Mouse (Mus musculus) limb, embryonic 14.5 days (tissue): Measurements from ENCODE around the gene Uts2b. TPM values are rescaled to one million over a fixed set of nuclear protein-coding genes. Genes with fewer than 3 reads are reported as not detected.

Experiments
- ATAC-seq: fragments of 200-750 bp; cut with Nextera tagmentation; 2 replicates; pipeline ENCODE4 v1.8.0; 2017; ENCODE audit warnings: low read depth, moderate number of reproducible peaks, moderate TSS enrichment; ENCODE audit not compliant: low FRiP score
- DNase-seq: peaks from one replicate; pipeline ENCODE4 v3.0.0-alpha.2; 2015; ENCODE audit warnings: low spot score
- H3K27ac ChIP-seq: fragments of 300-500 bp; sonication (generic); replicated peaks from 2 replicates; pipeline ENCODE4 v1.5.1; 2014; ENCODE audit warnings: low read depth, mild to moderate bottlenecking, low read length, moderate library complexity, mixed read lengths
- H3K27me3 ChIP-seq: fragments of 300-500 bp; sonication (generic); 2 replicates; pipeline ENCODE4 v1.6.1; 2014; ENCODE audit warnings: low read length, mixed read lengths; ENCODE audit not compliant: control insufficient read depth, insufficient read depth
- H3K36me3 ChIP-seq: fragments of 300-500 bp; sonication (generic); 2 replicates; pipeline ENCODE4 v1.6.1; 2014; ENCODE audit warnings: mild to moderate bottlenecking, low read length, moderate library complexity, mixed read lengths; ENCODE audit not compliant: control insufficient read depth, insufficient read depth
- H3K4me1 ChIP-seq: fragments of 300-500 bp; sonication (generic); 2 replicates; pipeline ENCODE4 v1.6.1; 2014; ENCODE audit warnings: antibody characterized with exemption, low read length, mixed read lengths; ENCODE audit not compliant: control insufficient read depth, insufficient read depth
- H3K4me2 ChIP-seq: fragments of 300-500 bp; sonication (generic); replicated peaks from 2 replicates; pipeline ENCODE4 v1.6.1; 2014; ENCODE audit warnings: low read depth, mild to moderate bottlenecking, low read length, moderate library complexity; ENCODE audit not compliant: severe bottlenecking
- H3K4me3 ChIP-seq: fragments of 300-500 bp; sonication (generic); replicated peaks from 2 replicates; pipeline ENCODE4 v1.5.1; 2014; ENCODE audit warnings: low read length
- H3K9ac ChIP-seq: fragments of 300-500 bp; sonication (generic); 2 replicates; pipeline ENCODE4 v1.6.1; 2014; ENCODE audit warnings: mild to moderate bottlenecking, low read depth, low read length, moderate library complexity; ENCODE audit not compliant: severe bottlenecking
- H3K9me3 ChIP-seq: fragments of 300-500 bp; sonication (generic); 2 replicates; pipeline ENCODE4 v1.6.1; 2016; ENCODE audit warnings: low read length; ENCODE audit not compliant: control insufficient read depth
- POLR2A ChIP-seq: fragments of 200-500 bp; IDR thresholded peaks from 2 replicates; pipeline ENCODE4 v1.8.0; 2012; ENCODE audit warnings: inconsistent platforms, mild to moderate bottlenecking, moderate library complexity, borderline replicate concordance; ENCODE audit not compliant: insufficient read depth, insufficient read length; ENCODE audit errors: extremely low read depth
- WGBS: fragments of 180-500 bp; shearing (Covaris S2); extraction: QIAGEN DNeasy Blood & Tissue Kit; methylation state at CpG from one replicate; pipeline ENCODE4 v1.1.7; 2014; 5-methylcytosine and 5-hydroxymethylcytosine counted together
- polyA plus RNA-seq, 2 experiments: library from polyadenylated mRNA; depleted of rRNA in 1 of 2; stranded (reverse) in 1 of 2; unstranded in 1 of 2; fragments of >200 nt; fragmentation: Nextera tagmentation in 1 of 2; extraction: Ambion mirVana in 1 of 2; gene quantifications; 2 replicates each; pipeline versions ENCODE4 v1.2.1 to v1.2.3; 2012 to 2014

Uts2b gene
- polyA plus RNA-seq (2012; rRNA removed) (1.3 and 1.5 TPM in 2 replicates), polyA plus RNA-seq (2014; fragmentation: Nextera tagmentation; extraction: Ambion mirVana) (0.62 and 0.91 TPM in 2 replicates)

GRCm38 (mm10) chr16:27370191-27370590, at the start of gene Uts2b:
Gene Uts2b (minus strand): TSS chr16:27370239.
- H3K9ac ChIP-seq, result no peak within 1 kb of the TSS
- H3K27me3 ChIP-seq, result no peaks in the 10 kb centered on the region
- DNase-seq (no peak), ATAC-seq (no peak)
- no peak within 1 kb of the TSS for H3K4me2 ChIP-seq
- H3K36me3 ChIP-seq, result no peaks in the 10 kb centered on the region
- H3K4me3 ChIP-seq, result no peak within 1 kb of the TSS
- WGBS, result 26% methylated on average over 8 of the region's 8 CpGs
- no peak within 1 kb of the TSS for H3K27ac ChIP-seq
- TF ChIP-seq POLR2A, result no peak
- H3K4me1 ChIP-seq, result no peaks in the 10 kb centered on the region
- no peaks in the 10 kb centered on the region for H3K9me3 ChIP-seq

- WGBS, result 92% methylated on average over 3 of the region's 3 CpGs
- Histone ChIP-seq H3K27me3 (no peaks in the 10 kb centered on the region), H3K9ac (no peak overlapping the region), H3K36me3 (peaks cover 63% of the 10 kb centered on the region), H3K27ac (no peak overlapping the region), H3K4me2 (no peak overlapping the region), H3K4me1 (no peaks in the 10 kb centered on the region), H3K9me3 (peaks cover 9% of the 10 kb centered on the region; the same call in 1 of the 2 replicates), H3K4me3 (no peak overlapping the region)
- DNase-seq (no peak), ATAC-seq (no peak)
- no peak for TF ChIP-seq POLR2A
Observed at GRCm38 (mm10) chr16:27417632-27418031, 47.6 kb upstream of the Uts2b start.

GRCm38 (mm10) chr16:27416937-27417584, 47.0 kb upstream of the Uts2b start:
- no peak for ATAC-seq
- Histone ChIP-seq H3K4me1 (no peaks in the 10 kb centered on the region), H3K4me3 (no peak overlapping the region), H3K27me3 (no peaks in the 10 kb centered on the region), H3K4me2 (no peak overlapping the region), H3K9ac (no peak overlapping the region), H3K36me3 (peaks cover 57% of the 10 kb centered on the region), H3K9me3 (0 out of 2 replicates have a peak, but pooled peaks cover 5% of the 10 kb centered on the region), H3K27ac (no peak overlapping the region)
- 90% methylated on average over 6 of the region's 6 CpGs for WGBS
- DNase-seq, result no peak
- no peak for TF ChIP-seq POLR2A

- DNase-seq, result no peak
- ATAC-seq, result no peak
- Histone ChIP-seq H3K4me2 (no peak overlapping the region), H3K27me3 (no peaks in the 10 kb centered on the region), H3K36me3 (peaks cover 26% of the 10 kb centered on the region), H3K4me1 (0 out of 2 replicates have a peak, but pooled peaks cover 5% of the 10 kb centered on the region), H3K9ac (no peak overlapping the region), H3K4me3 (no peak overlapping the region), H3K27ac (no peak overlapping the region), H3K9me3 (no peaks in the 10 kb centered on the region)
- no peak for TF ChIP-seq POLR2A
Observed at GRCm38 (mm10) chr16:27404107-27404506, 34.1 kb upstream of the Uts2b start.

GRCm38 (mm10) chr16:27401579-27401978, 31.5 kb upstream of the Uts2b start:
- no peak overlapping the region for H3K4me3 ChIP-seq
- H3K4me1 ChIP-seq, result 0 out of 2 replicates have a peak, but pooled peaks cover 5% of the 10 kb centered on the region
- no peaks in the 10 kb centered on the region for H3K27me3 ChIP-seq
- H3K9me3 ChIP-seq, result no peaks in the 10 kb centered on the region
- no peak overlapping the region for H3K4me2 ChIP-seq
- no peak overlapping the region for H3K27ac ChIP-seq
- H3K36me3 ChIP-seq, result peaks cover 8% of the 10 kb centered on the region
- DNase-seq (no peak), ATAC-seq (no peak)
- H3K9ac ChIP-seq, result no peak overlapping the region
- no peak for TF ChIP-seq POLR2A
- 76% methylated on average over 2 of the region's 2 CpGs for WGBS

GRCm38 (mm10) chr16:27399719-27400253, 29.7 kb upstream of the Uts2b start:
- no peaks in the 10 kb centered on the region for H3K27me3 ChIP-seq

More at GRCm38 (mm10) chr16:27399719-27400253, 29.7 kb upstream of the Uts2b start:
- H3K27ac ChIP-seq, result no peak overlapping the region
- H3K36me3 ChIP-seq, result no peaks in the 10 kb centered on the region
- no peak for DNase-seq
- WGBS, result 88% methylated on average over 6 of the region's 6 CpGs
- no peak overlapping the region for H3K9ac ChIP-seq
- H3K4me3 ChIP-seq, result no peak overlapping the region
- no peak for ATAC-seq
- H3K4me2 ChIP-seq, result no peak overlapping the region
- TF ChIP-seq POLR2A, result no peak
- no peaks in the 10 kb centered on the region for H3K9me3 ChIP-seq
- H3K4me1 ChIP-seq, result 0 out of 2 replicates have a peak, but pooled peaks cover 5% of the 10 kb centered on the region
